Mouse (Mus musculus) right cerebral cortex, postnatal 10 days (tissue): ENCODE measurements at regions not wholly inside any gene's neighbourhood (a gene's known extent, or its start where the extent isn't known, plus 50 kb on each side); places are given as distances from the start of the nearest gene placed in this dataset.

Experiments
- DNase-seq, 2 experiments: peaks; one replicate each; pipeline ENCODE4 v3.0.0; 2021; ENCODE audit warnings: low spot score in 2 of 2

- DNase-seq = peak in 1 of 2 experiments; percentile 43
These were observed 66.2 kb upstream of the Glrp1 start for GRCm38 (mm10) chr1:88575917-88576669.

- DNase-seq = no peak
These were observed 65.4 kb upstream of the Glrp1 start for GRCm38 (mm10) chr1:88575291-88575690.

- DNase-seq = no peak
These were observed 62.3 kb upstream of the Glrp1 start for GRCm38 (mm10) chr1:88572161-88572560.

GRCm38 (mm10) chr1:88568447-88569053 is 58.7 kb upstream of the Glrp1 start:
- no peak for DNase-seq

GRCm38 (mm10) chr1:88567198-88567597 is 57.3 kb upstream of the Glrp1 start:
- DNase-seq = no peak

GRCm38 (mm10) chr1:88566426-88566825 is 56.6 kb upstream of the Glrp1 start:
- no peak for DNase-seq

- DNase-seq = no peak
These were observed 55.0 kb upstream of the Glrp1 start for GRCm38 (mm10) chr1:88564825-88565224.

- peak; percentile 78 to 89 for DNase-seq
These were observed 52.5 kb upstream of the Glrp1 start for GRCm38 (mm10) chr1:88562361-88562760.

GRCm38 (mm10) chr1:88560771-88561170 is 50.9 kb upstream of the Glrp1 start:
- DNase-seq = no peak
